Mouse (Mus musculus) 3134 (cell line): ENCODE measurements around the gene Fnbp1.
A peak's percentile ranks its signal among the peaks of the same experiment; 100 is the strongest.

Experiments
- DNase-seq: peaks from one replicate; pipeline ENCODE4 v3.0.0-alpha.2; 2011; ENCODE audit warnings: low spot score; ENCODE audit not compliant: insufficient read length; ENCODE audit errors: extremely low read depth

Fnbp1 gene

GRCm38 (mm10) chr2:31151892-31152812, 10.3 kb upstream of the Fnbp1 start, which contains the start of gene Gpr107:
Gene Gpr107, plus strand, starts transcription at chr2:31152316.
- DNase-seq = peak; percentile 85

GRCm38 (mm10) chr2:31150762-31151161, 9.0 kb upstream of the Fnbp1 start:
- no peak for DNase-seq

- DNase-seq = no peak
Observed at GRCm38 (mm10) chr2:31147054-31147453, 5.2 kb upstream of the Fnbp1 start.

- no peak for DNase-seq
Observed at GRCm38 (mm10) chr2:31144901-31145300, 3.1 kb upstream of the Fnbp1 start.

GRCm38 (mm10) chr2:31143768-31144695, 2.2 kb upstream of the Fnbp1 start:
- DNase-seq = no peak

GRCm38 (mm10) chr2:31143326-31143725, 1.5 kb upstream of the Fnbp1 start:
- no peak for DNase-seq

GRCm38 (mm10) chr2:31142505-31142904, 697 bp upstream of the Fnbp1 start:
- no peak for DNase-seq

- DNase-seq = peak; percentile 61
Observed at GRCm38 (mm10) chr2:31141074-31141866, 538 bp downstream of the Fnbp1 start.

GRCm38 (mm10) chr2:31140772-31141073, 1.1 kb downstream of the Fnbp1 start:
- no peak for DNase-seq

GRCm38 (mm10) chr2:31139991-31140771, 1.6 kb downstream of the Fnbp1 start:
- DNase-seq = no peak

GRCm38 (mm10) chr2:31139174-31139632, 2.6 kb downstream of the Fnbp1 start:
- no peak for DNase-seq

GRCm38 (mm10) chr2:31137018-31137590, 4.7 kb downstream of the Fnbp1 start:
- no peak for DNase-seq

- no peak for DNase-seq
Observed at GRCm38 (mm10) chr2:31136338-31136737, 5.5 kb downstream of the Fnbp1 start.

GRCm38 (mm10) chr2:31135512-31135931, 6.3 kb downstream of the Fnbp1 start:
- no peak for DNase-seq

GRCm38 (mm10) chr2:31133981-31134380, 7.8 kb downstream of the Fnbp1 start:
- no peak for DNase-seq

- no peak for DNase-seq
Observed at GRCm38 (mm10) chr2:31132682-31133081, 9.1 kb downstream of the Fnbp1 start.

GRCm38 (mm10) chr2:31130815-31131299, 11.0 kb downstream of the Fnbp1 start:
- DNase-seq = no peak

- DNase-seq = no peak
Observed at GRCm38 (mm10) chr2:31129742-31130518, 11.9 kb downstream of the Fnbp1 start.
